Mouse (Mus musculus) embryonic fibroblast, embryonic 13.5 days (primary cell): ENCODE measurements around the gene Lyzl4.

Experiments used
- CTCF ChIP-seq: IDR thresholded peaks from 2 replicates; pipeline ENCODE4 v1.5.1; 2011; ENCODE audit warnings: mild to moderate bottlenecking, control low read depth, low read length, moderate library complexity, borderline replicate concordance; ENCODE audit not compliant: insufficient read depth
- POLR2A ChIP-seq: IDR thresholded peaks from 2 replicates; pipeline ENCODE4 v1.6.1; 2011; ENCODE audit warnings: low read depth, mild to moderate bottlenecking, control low read depth, low read length, moderate library complexity

GRCm38 (mm10) chr9:121549444-121549843 lies 92.5 kb downstream of the Lyzl4 start:
- TF ChIP-seq CTCF (no peak), POLR2A (no peak)
